Mouse (Mus musculus): ENCODE measurements at regions not wholly inside any gene's neighbourhood (a gene's known extent, or its start where the extent isn't known, plus 50 kb on each side); places are given as distances from the start of the nearest gene placed in this dataset.
"Not testable (repeated sequence)": the region's sequence is repeated elsewhere in the genome, so short reads cannot be mapped to it uniquely, and the experiment has no call there.

- DNase-seq (ENCODE audit: low spot score in 2 of 2), result no peak
These were observed 782.6 kb upstream of the Agtr1b start for GRCm38 (mm10) chr3:21149618-21150017.

DNA sequence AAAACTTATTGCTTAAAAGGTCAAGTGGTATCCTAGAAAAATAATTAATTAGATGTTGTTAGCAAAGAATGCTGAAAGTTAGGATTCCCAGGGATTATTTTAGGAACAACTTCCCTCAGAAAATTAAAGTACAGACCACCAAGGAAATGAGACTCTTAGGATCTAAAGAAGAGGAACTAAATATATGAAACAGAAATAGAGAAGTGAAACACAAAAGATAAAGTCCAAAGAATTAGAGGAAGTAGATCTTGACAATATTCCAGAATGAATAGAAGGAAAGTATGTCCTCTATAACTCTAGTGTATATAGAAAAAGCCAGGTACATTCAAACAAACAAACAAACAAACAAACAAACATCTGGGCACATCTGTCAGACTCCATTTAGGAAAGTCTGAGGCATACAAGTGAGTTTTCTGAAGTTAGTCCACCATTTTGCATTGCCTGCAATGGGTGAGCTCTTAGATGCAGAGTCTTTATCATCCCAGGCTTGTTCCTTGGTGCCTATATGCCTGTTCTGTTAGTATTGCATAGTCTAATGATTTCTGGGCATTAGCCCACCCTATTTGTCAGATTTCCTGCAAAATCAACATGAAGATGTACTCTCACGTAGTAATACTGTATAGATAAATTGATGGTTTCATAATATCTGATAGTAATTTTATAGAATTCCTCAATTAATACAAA lies 762.0 kb upstream of the Agtr1b start:
- no peak for DNase-seq (ENCODE audit: low spot score in 2 of 2)

GRCm38 (mm10) chr3:21126191-21126590 lies 759.2 kb upstream of the Agtr1b start:
- no peak for DNase-seq (ENCODE audit: low spot score in 2 of 2)

- no peak for DNase-seq (ENCODE audit: low spot score in 2 of 2)
These were observed 751.4 kb upstream of the Agtr1b start for GRCm38 (mm10) chr3:21118164-21118902.

DNA sequence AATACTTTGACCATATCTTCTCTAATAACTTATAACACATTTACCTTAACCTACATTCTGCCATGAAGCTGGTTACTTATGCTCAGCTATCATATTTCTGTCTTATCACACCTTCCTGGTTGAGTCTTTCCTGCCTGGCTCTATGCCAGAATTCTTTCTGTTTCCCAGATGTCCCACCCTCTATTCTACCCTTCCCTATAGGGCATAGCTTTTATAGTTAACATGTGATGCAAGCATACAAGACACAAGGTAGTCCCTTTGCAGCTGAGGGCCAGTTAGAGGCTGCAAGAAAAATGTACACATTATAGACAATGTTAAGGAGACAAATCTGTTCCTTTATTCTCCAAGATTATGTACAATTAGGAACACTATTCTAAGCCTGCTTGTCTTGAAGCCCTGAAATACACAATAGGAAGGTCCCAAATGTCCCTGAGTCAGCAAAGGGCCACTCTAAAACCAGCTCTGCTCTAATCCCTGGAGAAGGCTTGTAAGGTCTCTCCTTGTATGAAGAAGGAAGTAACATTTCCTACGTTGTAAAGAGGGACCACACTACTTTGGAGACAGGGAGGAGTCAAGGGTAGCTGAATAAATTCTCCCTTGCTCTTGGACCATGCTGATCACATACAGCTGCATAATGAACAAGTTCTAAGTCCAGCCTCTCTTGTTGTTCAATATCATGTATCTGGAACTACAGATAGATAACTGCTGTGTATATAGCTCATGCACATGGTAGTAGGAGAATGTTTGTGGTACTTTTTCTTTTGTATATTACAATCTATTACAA lies 745.0 kb upstream of the Agtr1b start:
- DNase-seq (ENCODE audit: low spot score in 2 of 2), result no peak

DNA sequence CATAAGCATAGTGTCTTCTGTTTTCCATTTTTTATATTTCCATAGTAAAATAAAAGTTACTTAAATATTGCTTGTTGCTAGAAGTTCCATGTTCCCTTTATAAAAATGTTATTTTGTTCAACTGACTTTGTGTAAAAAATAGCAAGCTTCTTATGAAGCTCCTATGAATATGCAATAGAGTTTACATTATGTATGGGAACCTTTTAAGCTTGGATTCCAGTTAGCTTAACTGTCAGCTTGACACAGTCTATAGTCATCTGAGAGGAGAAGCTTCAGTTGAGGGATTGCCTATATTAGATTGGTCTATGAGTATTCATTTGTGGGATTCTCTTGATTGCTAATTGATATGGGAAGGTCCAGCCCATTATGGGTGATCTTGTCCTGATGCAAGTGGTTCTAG lies 723.2 kb upstream of the Agtr1b start:
- DNase-seq (ENCODE audit: low spot score in 2 of 2), result no peak

- no peak for DNase-seq (ENCODE audit: low spot score in 2 of 2)
These were observed 719.4 kb upstream of the Agtr1b start for GRCm38 (mm10) chr3:21086426-21086825.

DNA sequence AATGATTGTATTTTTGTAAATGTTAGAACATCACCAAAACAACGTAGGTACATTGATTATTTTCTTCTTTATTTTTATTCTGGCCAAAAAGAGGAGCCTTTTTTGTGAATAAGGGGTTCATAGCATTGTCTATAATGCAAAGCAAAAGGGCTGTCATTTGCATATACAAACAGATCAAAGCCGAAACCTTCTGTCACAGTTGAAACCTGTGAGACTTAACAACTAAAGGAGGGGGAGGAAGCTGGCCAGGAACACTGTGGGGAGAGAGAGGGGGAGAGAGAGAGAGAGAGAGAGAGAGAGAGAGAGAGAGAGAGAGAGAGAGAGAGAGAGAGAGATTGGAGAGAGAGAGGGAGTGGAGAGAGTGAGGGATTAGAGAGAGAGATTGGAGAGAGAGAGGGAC lies 710.6 kb upstream of the Agtr1b start:
- DNase-seq (ENCODE audit: low spot score in 2 of 2), result no peak

GRCm38 (mm10) chr3:21053337-21053736 lies 686.4 kb upstream of the Agtr1b start:
- not testable (repeated sequence) for DNase-seq (ENCODE audit: low spot score in 2 of 2)

DNA sequence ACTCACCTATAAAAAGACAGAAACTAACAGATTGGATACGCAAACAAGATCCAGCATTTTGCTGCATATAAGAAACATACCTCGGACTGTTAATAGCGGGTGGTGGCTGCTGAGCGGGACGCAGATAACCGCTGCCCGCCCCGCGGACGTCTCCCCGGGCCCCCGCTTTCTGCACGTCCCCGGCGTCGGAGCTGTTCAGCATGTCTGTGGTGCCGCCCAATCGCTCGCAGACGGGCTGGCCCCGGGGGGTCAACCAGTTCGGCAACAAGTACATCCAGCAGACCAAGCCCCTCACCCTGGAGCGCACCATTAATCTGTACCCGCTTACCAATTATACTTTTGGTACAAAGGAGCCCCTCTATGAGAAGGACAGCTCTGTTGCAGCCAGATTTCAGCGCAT lies 682.4 kb upstream of the Agtr1b start:
- not testable (repeated sequence) for DNase-seq (ENCODE audit: low spot score in 2 of 2)

DNA sequence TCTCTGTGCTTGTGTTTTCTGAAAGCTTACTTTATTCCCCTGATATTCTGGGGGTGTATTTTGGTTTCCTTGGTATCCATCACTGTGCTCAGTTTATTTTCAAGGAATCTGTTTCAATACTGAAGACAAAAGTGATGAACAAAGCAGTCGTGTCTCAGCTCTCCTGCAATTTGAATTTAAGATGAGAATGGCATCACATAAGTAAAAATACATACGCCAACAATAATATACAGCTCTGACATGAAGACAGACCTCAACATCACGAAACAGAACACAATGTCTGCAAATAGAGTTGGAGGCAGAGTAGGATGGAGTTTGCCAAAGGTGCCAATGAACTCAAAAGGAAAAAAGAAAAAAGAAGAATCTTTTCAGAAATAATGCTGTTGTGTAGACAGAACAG lies 679.0 kb upstream of the Agtr1b start:
- DNase-seq (ENCODE audit: low spot score in 2 of 2), result no peak

DNA sequence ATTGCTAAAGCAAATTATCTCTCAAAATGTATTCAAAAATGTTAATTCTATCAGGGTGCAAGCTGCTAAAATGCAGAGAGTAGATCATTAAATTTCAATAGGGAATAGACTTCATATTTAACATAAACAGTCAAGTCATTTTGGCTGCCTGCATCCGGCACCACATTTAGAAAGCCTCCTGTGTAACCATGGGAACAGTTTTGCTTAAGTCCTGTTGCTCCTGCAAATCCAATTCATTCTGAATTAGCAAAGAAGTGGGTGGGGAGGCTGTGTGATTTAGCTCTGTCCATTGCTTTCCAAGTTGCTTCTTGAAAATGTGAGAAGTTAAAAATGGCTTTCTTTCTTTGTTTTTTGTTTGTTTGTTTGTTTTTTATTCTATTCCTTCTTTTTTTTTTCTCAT lies 658.9 kb upstream of the Agtr1b start:
- peak; percentile 31 to 37 for DNase-seq (ENCODE audit: low spot score in 2 of 2)

- peak; percentile 3 to 7 for DNase-seq (ENCODE audit: low spot score in 2 of 2)
These were observed 654.0 kb upstream of the Agtr1b start for GRCm38 (mm10) chr3:21020946-21021345.

GRCm38 (mm10) chr3:21020297-21020696 lies 653.3 kb upstream of the Agtr1b start:
- no peak for DNase-seq (ENCODE audit: low spot score in 2 of 2)

- DNase-seq (ENCODE audit: low spot score in 2 of 2), result no peak
These were observed 642.7 kb upstream of the Agtr1b start for GRCm38 (mm10) chr3:21009650-21010049.

- DNase-seq (ENCODE audit: low spot score in 2 of 2), result no peak
These were observed 631.3 kb upstream of the Agtr1b start for GRCm38 (mm10) chr3:20998295-20998694.

- no peak for DNase-seq (ENCODE audit: low spot score in 2 of 2)
These were observed 622.6 kb upstream of the Agtr1b start for GRCm38 (mm10) chr3:20989486-20989970.

DNA sequence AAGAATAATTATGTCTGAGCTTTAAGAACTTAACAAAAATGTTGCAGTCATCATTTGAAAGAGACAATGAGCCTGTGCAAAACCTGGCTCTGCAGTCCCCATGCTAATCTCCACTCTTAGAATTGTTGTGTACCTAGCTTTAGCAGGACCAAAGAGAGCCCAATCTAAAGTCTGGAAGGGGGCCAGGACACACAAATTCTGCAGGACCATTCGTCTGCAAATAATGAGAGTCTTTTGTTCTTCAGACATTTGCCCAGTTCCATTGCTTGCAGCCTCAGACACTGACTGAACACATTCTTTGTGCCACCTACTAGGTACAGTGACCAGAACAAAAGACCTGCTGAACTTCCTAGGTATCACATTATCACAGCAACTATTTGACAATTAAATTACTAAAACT lies 620.0 kb upstream of the Agtr1b start:
- DNase-seq (ENCODE audit: low spot score in 2 of 2), result no peak

- peak in 1 of 2 experiments; percentile 11 for DNase-seq (ENCODE audit: low spot score in 2 of 2)
These were observed 619.4 kb upstream of the Agtr1b start for GRCm38 (mm10) chr3:20986377-20986727.

GRCm38 (mm10) chr3:20985682-20986376 lies 618.9 kb upstream of the Agtr1b start:
- DNase-seq (ENCODE audit: low spot score in 2 of 2), result peak; percentile 23 to 37

- DNase-seq (ENCODE audit: low spot score in 2 of 2), result no peak
These were observed 617.2 kb upstream of the Agtr1b start for GRCm38 (mm10) chr3:20984146-20984545.

DNA sequence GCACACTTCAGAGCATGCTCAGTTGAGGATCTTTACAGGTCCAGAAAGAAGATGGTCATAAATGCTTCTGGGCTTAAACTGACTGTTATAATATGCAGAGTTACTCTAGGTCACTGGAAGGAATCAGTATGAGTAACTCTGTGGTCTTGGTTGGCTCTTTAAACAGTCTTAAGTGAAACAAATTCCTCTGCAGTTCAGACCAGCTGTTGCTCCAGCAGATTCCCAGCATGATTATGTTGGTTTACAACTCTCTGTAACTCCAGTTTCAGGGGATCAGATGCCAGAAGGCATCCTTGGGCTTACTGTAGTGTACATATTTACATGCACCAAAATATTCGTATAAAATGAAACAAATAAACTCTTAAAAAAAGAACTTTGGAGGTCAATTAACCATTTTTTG lies 606.1 kb upstream of the Agtr1b start:
- no peak for DNase-seq (ENCODE audit: low spot score in 2 of 2)
